Mouse (Mus musculus): ENCODE data around the gene Celsr1. TPM values are rescaled to one million over a fixed set of nuclear protein-coding genes. Genes with fewer than 3 reads are reported as not detected.

Celsr1 gene
- total RNA-seq, 2 experiments from 2014 or later, result 5.5 to 5.8 TPM

DNA sequence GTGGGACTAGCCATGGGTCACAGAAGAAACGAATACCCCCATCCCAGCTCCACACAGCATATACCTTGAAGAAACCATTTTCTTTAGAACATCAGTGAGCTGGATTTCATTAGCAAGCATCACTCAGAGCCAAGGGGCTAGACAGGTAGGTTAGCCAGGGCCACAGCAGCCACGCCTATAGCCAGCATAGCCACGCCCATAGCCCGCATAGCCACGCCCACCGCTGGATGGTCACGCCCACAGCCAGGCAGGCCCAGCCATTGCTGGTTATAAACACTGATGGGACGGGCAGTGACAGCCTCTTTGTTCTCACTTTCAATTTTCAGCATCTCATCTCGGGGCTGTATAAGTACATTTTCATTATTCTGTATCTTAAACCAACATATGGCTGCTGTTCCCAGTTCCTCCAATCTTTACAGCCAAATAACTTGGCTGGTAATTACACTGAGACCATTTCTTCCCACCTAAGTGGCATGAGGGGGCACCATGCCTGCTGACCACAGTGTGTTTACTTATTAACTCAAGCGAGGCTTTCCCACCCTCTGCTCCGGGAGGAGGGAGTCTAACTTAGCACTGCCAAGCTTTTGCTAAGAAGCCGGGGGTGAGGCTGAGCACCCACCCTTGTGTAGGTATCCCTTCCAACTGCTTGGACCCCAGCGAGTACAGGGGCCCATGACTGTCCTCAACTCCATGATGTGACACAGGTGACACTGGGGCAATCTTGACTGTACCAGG, 37.4 kb downstream of the Celsr1 start:
- no peak for DNase-seq (ENCODE audit: low spot score in 2 of 2)

DNA sequence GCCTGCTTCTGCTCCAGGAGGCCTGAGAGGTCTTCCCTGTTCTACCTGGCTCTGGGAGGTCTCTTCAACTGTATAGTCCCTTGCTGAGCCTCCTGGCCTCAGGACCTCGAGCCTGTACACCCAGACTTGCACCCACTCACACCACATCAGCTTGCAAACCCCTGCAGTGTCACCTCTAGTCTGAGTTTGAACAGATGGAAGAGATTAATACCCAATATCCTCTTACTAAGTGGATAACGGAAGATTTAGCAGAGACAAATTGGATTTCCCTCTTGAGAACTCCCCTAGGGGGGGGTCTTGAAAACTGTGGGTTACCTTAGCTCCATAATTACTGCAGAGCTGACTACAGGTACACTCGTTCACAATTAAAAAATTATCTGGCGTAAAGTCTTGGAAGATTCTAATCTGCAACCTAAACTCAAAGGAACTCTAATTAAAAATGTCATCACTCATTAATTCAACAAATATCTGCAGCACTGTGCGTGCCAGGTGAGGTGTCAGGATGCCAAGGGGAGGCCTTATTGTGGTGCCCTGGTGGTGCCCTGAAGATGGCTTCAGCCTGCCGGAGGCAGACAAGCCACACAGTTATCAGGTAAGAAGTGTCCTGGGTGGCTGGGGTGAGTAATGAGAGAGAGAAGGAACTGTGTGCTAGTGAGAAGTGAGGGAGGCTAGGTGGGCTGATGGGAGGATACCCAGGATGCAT, 38.5 kb downstream of the Celsr1 start:
- DNase-seq (ENCODE audit: low spot score in 2 of 2), result no peak

DNA sequence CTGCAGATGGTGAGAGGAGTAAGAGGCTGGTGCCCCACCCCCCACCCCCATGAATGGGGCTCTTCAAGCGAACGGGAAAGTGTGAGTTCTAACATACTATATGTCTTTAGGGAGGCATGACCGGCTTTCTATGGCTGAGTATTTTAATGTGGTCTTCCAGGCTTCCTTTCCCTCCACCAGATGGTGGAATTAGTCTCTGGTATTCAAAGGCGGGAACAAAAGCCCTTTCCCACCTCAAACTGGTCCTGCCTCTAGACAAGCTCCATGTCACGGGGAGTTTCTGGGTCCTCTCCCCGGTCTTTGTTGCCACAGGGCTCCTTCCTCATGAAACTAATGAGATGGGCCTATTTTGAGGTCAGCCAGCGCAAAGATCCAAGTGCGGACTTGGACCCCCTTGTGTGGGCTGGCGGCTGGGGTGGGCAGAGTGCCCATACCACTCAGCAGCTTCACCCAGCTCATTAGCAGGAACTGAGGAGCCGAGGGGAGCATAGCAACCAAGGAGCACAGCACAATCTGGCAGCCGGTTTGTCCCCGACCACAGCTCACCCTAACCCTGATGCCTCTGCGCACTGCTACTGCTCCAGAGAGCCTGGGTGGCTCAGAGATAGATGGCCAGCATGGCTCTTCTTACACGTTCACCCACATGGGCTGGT, 39.5 kb downstream of the Celsr1 start:
- DNase-seq (ENCODE audit: low spot score in 2 of 2), result peak; percentile 49 to 76

DNA sequence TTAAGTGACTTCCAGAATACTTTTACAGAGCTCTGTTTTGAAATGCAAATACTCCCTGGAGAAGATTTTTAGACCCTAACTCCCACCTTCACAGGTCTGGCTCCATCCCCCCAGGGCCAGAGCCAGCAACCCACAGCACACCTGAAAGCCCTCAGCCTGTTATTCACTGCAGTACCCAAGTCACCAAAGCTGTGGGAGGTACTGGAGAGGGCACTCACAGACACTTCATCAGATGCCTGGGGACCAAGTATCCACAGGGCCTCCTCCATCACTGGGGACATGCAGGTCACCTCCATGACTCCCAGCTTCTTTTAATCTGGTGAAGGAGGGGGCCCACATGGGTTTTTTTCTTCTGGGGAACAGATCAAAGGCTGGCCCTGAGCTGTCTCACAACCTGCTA, 40.2 kb downstream of the Celsr1 start:
- DNase-seq (ENCODE audit: low spot score in 2 of 2), result no peak

DNA sequence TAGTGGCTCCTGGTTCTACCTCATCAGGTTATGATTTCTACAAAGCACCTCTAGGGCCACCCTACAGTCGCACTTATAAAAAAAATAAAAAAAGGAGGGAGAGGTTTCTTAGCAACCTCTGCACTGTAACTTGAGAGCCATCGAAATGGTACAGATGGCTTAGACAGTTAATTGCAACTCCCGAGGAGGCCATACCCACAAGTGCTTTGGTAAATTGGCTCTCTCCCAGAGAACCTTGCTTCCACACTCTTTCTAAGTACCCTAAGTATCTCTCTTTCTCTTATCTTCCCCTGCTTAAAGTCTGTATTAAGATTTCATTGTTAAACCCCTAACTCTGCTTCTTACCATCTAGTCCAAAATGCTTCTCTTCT, 41.5 kb downstream of the Celsr1 start:
- no peak for DNase-seq (ENCODE audit: low spot score in 2 of 2)

DNA sequence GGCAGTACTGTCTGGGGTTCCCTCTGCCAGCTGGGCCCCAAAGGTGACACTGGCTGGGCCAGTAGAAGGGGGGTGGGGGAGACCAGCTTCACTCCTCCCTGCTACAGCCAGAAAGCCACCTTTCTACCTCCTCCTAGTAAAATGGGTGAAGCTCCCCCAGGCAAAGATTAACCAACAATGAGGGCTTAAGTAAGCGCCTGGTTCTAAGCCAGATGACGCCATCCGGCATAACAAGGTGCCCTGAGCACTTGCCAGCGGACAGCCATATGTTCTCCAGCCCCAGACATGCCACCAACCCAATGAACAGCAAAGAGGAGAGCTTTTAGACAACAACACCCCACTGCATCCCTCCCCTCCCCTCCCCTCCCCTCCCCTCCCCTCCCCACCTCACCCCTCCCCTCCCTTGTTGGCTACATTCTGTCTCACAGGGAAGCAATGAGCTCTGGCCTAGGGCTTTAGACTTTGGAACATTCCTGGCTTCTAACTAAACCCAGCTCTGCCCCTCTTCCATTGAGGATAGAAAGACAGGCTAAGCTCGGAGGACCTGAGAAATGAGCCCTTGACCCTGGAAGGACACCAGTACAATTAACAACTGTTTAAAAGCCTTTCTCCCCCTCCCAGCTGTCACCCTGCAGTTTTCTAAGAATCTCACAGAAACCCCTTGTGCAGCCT, 42.0 kb downstream of the Celsr1 start:
- DNase-seq (ENCODE audit: low spot score in 2 of 2), result peak in 1 of 2 experiments; percentile 39

DNA sequence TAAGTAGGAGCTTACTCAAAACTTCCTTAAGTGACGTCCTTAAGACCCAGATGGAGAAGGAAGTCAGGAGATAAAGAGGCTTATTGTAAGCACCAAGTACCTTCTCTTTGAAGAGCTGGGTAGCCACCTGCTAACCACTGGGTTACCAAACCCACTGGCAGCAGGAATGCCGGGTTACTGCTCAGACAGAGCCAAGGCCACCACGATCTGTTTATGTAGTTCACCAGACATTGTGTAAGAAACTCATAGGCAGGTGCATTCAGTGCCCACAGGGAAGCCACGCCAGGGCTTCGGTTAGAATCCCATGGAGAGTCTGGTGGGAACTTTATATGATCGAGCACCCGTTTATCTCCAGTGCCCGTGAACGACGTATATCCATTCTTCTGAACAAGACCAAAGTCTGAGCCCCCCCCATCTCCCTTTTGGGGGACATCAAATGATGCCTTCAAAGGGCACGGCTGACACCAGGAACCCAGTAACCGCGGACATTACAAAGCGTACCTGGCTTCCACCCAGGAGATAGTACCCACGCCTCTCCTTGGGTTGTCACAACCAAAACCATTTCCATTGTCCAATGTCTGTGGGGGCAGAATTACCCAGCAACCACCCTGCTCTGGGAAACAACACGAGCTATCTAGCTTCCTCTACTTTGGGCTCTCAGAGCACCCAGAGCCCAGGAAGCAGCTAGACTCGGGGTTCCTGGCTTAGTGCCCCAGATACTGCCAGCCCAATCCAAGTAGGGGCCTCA, 42.7 kb downstream of the Celsr1 start:
- DNase-seq (ENCODE audit: low spot score in 2 of 2), result peak in 1 of 2 experiments; percentile 25

DNA sequence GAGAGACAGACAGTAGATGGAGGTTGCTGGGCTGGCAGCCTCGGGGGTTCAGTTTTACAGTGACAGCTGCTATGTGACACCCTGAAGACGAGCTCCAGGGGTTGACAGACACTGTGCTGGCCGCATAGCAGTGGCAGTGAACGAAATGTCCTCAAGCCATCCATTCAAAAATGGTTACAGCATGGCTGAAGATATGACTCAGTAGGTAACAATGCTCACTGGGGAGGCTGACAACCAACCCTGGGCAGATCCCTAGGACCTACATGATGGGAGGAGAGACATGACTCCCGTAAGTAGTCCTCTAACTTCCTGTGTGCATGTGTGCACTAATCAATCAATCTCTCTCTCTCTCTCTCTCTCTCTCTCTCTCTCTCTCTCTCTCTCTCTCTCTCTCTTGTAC, 45.7 kb downstream of the Celsr1 start:
- no peak for DNase-seq (ENCODE audit: low spot score in 2 of 2)

DNA sequence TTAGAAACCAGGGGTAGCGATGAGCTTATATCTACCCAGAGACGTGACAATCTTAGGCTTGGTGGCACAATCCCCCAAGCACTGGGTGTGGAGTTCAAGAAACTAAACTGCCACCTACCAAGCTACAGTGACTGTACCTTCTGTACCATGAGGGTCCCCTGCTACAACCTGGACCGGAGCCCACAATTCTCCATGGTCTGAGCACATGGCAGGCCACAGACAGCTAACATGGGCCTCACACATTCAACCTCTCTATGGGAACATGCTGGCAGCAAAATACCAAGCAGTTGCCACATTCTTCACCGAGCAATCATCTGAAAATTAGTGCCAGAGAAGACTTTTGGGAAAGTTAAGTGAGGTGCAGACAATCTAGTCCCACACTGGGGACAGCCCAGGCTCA, 47.4 kb downstream of the Celsr1 start:
- no peak for DNase-seq (ENCODE audit: low spot score in 2 of 2)

DNA sequence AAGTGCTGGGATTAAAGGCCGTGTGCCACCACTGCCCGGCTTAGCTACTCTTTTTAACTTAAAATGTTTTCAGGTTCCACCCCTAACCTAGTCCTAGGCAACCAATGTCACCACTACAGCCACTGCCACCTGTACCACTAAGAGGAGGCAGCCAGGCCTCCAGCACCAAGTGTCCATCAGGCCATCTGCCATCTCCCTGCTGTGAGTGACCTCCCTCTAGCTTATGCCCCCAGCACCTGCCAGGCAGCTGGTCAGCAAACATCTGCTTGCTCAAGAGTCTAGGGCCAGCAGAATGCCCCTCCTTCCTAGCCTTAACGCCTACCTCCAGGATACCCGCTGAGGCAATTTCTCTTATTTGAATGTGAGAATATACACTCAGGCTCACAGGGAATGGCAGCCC, 48.0 kb downstream of the Celsr1 start:
- DNase-seq (ENCODE audit: low spot score in 2 of 2), result no peak

DNA sequence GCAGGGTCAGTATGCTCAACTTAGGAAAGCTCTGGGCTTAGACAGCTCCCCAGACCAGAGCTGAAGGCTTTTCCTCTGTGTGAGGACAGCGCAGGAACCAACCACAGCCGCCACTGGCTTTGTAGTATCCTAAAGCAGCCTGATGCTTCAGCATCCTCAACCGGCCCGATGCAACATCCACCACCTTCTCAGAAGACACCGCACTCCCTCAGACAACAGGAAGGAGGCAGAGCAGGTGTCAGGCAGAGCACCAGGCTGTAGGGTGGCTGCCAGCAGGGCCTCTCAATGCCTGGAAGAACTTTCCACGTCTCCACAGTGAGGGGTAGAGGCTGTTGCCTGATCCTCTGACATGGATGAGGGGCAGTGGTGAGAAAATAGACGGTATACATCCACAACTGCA, 50.4 kb downstream of the Celsr1 start:
- DNase-seq (ENCODE audit: low spot score in 2 of 2), result no peak

DNA sequence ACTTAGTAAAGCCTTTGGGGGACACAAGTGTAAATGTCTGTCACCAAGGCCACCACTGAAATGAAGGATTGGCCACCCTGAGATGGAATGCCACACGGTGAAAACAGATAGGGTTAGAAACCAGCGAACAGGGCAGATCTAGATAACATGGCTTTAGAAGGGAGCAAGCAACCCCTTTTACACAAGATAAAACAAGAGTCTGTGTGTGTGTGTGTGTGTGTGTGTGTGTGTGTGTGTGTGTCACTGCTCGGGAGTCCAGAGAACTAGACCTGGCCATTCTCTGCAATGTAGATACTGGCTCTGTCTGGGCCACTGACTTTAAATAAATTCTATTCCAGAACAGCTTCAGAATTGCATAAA, 51.2 kb downstream of the Celsr1 start:
- no peak for DNase-seq (ENCODE audit: low spot score in 2 of 2)

DNA sequence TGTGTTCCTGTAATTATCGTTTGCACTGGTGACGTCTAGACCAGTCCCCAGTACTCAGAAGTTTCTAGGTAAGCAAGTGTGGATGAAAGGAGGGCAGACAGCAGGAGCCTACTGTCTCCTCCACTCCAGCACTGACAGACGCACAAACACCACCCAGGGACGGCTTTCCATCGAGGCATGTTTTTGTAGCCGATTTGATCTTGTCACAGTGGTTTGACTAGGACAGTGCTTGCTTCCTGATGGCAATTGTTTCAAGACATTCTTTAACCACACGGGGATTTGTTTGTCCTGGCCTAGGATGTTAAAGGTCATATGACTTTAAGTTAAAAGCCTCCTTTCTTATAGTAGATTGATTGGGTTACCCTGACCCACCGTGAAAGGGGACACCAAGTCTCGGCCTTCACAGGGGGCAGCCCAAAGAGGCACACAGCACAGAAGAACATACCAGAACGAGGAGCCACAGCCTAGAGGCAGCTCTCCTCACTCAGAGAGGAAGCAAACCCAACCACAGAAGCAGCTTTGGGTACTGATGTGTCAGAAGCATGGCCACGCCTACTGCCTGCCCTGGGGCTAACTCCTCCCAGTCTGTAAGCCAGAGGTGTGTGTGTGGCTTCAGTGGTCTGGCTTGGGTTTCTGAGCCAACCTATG, 51.7 kb downstream of the Celsr1 start:
- no peak for DNase-seq (ENCODE audit: low spot score in 2 of 2)

DNA sequence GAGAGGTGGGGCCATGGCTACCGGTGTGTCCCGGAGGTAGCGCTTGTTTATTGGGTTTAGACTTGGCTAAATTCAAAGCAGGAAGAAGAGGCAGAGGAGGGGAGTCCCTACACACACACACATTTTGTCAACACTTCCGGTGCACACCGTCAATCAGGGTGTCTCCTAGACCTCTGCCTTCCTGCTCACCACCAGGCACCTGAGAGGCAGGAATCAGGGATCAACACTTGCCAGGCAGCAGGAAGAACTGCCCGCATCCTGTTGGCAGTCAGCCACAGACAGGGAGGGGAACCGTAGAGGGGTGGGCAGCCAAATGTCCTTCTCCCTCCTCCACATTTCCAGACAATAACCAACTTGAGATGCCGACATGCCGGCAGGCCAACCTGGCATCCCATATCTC, 56.5 kb downstream of the Celsr1 start:
- no peak for DNase-seq (ENCODE audit: low spot score in 2 of 2)

DNA sequence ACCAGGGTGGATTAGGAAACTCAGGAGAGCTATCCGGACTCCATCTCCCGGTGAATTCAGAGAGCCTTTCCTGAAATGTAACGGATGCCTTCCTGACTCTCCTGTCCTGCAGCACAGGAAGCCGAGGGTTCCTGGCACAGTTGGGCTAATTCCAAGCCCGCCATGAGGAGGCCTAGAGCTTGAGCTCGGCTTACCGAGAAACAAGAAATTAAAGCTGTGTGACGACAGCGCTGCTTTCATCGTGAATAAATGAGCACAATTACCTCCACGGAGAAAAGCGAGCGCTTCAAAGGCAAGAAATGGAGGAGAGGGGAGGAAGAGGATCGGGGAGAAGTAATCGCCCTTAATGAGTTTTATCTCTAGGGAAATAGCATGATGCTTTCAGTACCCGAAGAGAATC, 57.8 kb downstream of the Celsr1 start:
- DNase-seq (ENCODE audit: low spot score in 2 of 2), result no peak

DNA sequence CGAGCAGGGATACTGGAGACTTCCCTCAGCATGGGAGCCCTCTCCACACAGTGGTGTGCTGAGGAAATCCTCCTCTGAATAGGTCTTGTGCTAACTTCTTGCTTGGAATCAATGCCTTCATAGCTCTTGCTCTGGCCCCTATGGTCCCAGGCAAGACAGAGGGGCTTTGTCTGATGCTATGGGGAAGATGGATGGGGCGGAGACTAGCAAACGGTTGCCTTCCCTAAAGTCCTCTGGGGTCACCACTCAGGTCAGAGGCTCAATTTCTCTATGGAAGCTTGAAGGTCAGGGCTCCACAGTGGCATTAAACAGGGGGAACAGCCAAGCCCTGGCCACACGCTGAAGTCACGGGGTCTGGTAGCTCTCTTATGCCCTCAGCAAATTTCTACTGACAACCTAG, 62.0 kb downstream of the Celsr1 start:
- DNase-seq (ENCODE audit: low spot score in 2 of 2), result no peak

DNA sequence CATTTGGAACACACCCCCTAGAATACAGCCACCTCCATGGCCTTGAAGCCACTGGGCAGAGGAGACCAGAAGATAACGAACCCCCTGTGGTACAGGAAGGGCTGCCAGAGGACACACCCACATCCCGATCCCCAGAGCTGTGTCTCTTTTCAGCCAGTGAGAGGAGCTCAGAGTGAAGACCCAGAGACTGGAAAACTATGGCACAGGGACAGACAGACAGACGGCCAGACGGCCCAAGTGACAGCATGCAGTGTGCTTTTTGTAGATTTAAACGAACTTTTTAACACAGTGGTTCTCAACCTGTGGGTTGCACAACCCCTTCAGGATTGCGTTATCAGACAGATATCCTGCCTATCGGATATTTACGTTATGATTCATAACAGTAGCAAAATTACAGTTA, 63.1 kb downstream of the Celsr1 start:
- DNase-seq (ENCODE audit: low spot score in 2 of 2), result no peak

DNA sequence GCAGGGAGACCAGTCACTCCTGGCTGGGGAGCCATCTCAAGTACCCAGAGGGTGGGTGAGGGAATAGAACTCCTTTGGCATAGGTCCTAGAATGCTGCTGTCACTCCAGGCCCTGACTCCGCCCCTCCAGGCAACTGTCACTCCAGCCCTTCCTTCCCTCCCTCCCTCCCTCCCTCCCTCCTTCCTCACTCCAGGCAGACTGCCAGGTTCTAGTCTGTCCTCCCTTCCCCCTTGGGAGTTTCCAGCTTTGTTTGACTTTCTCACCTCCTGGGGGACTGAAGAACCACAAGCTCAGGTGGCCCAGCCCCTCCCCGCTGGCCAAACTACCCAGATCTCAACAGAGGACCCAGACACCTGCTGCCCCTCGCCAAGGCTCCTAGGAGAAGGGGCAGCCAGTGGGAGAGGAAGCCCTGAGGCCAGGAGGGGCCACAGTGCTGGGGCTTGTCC, 63.8 kb downstream of the Celsr1 start:
- DNase-seq (ENCODE audit: low spot score in 2 of 2), result no peak

DNA sequence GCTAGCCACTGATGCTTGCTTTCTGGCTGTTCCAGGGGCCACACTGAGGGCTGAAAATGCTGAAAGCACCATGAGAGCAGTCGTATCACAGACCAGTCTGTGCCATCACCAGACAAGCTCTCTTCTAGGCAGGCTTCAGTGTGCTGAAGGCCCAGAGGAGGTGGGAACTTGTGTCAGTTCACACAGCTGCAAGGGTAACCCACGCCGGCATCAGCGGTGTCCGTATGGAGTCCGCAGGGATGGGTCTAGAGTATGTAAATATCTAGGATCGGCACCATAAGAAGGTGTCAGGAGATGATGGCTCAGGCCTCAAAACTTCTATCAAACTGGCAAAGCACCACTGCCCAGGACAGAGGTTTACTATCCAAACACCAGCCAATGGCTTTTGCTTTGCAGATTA, 64.3 kb downstream of the Celsr1 start:
- no peak for DNase-seq (ENCODE audit: low spot score in 2 of 2)

DNA sequence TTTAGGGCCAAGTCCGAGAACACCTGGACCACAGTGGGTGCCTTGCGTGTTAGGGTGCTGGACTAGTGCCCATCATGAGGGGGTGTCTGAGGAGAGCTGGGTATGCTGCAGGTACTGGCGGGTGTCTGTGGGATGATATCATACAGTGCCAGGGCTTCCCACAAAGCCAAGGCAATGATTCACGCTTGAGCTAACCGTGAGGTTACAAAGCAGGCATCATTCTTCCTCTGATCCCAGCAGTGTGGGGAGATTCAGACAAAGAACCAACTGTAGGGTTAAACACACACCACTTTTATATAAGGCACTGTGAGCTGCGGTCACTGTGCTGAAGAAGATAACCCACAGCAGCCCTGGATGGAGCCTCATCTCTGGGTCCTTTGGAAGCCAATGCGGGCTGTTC, 67.5 kb downstream of the Celsr1 start:
- DNase-seq (ENCODE audit: low spot score in 2 of 2), result no peak

Data from layer of hippocampus, postnatal 14 days (tissue).